Mouse (Mus musculus): ENCODE results near the gene Vmn1r100. TPM values are rescaled to one million over a fixed set of nuclear protein-coding genes. Genes with fewer than 3 reads are reported as not detected.

Gene Vmn1r100
- not detected for total RNA-seq (2023)

GRCm38 (mm10) chr7:20417642-20418041 lies at the start of gene Vmn1r100:
Vmn1r100 (plus strand) TSS chr7:20417942.

GRCm38 (mm10) chr7:20375310-20375709 lies 42.4 kb upstream of the Vmn1r100 start, which contains the start of gene Gm5728:
Gm5728 (minus strand) TSS chr7:20375410.

GRCm38 (mm10) chr7:20442493-20442892 lies 24.8 kb downstream of the Vmn1r100 start, which contains the start of gene Vmn1r101:
Vmn1r101 (minus strand) TSS chr7:20442593.

Other genes with a start within 250 kb of the Vmn1r100 start
- not detected for gene Vmn1r94, start 249.6 kb upstream of the Vmn1r100 start, total RNA-seq (2023)
- not detected for gene Vmn1r95, start 224.2 kb upstream of the Vmn1r100 start, total RNA-seq (2023)
- gene Gm6164, start 212.3 kb upstream of the Vmn1r100 start, total RNA-seq (2023), result not detected
- gene Gm4498, start 184.1 kb upstream of the Vmn1r100 start, total RNA-seq (2023), result not detected
- gene Gm5890, start 155.1 kb upstream of the Vmn1r100 start, total RNA-seq (2023), result not detected
- not detected for gene Gm4133, start 83.9 kb upstream of the Vmn1r100 start, total RNA-seq (2023)
- not detected for gene Gm5728, start 42.5 kb upstream of the Vmn1r100 start, total RNA-seq (2023)
- gene Vmn1r101, start 24.7 kb downstream of the Vmn1r100 start, total RNA-seq (2023), result not detected
- gene Gm10670, start 57.0 kb downstream of the Vmn1r100 start, total RNA-seq (2023), result not detected
- not detected for gene Vmn1r103, start 92.6 kb downstream of the Vmn1r100 start, total RNA-seq (2023)
- not detected for gene Vmn1r104, start 115.9 kb downstream of the Vmn1r100 start, total RNA-seq (2023)
- gene Gm5726, start 127.8 kb downstream of the Vmn1r100 start, total RNA-seq (2023), result not detected
- gene Gm4141, start 158.3 kb downstream of the Vmn1r100 start, total RNA-seq (2023), result not detected
- not detected for gene Gm4513, start 181.1 kb downstream of the Vmn1r100 start, total RNA-seq (2023)